ENCODE assay signal across 27 mouse cellular contexts in genomic region chr14:106180616-106181015, GRCm38 (mm10).
"Had no signal": no experiment of that assay in that cellular context is flagged by ENCODE, and none has a peak within 500 bp of the region (broad histone marks: within the 10 kb centered on the region; RNA-seq: fewer than 3 reads in every experiment).

No protein-coding gene starts in this region.

- H3K36me3 ChIP-seq: heart, embryonic 13.5 days; heart, embryonic 15.5 days; hindbrain, embryonic 12.5 days; kidney, embryonic 15.5 days; limb, embryonic 13.5 days; limb, embryonic 15.5 days; liver, embryonic 12.5 days had no signal

- H3K9me3 ChIP-seq: heart, embryonic 13.5 days; heart, embryonic 15.5 days; hindbrain, embryonic 12.5 days; kidney, embryonic 15.5 days; limb, embryonic 13.5 days; limb, embryonic 15.5 days; liver, embryonic 12.5 days had no signal

- DNase-seq: gastrocnemius, postnatal 14 days; gastrocnemius, postnatal 36 days; heart, adult 11 months; heart, adult 2 months; heart, postnatal 14 days; heart, postnatal 36 days; kidney, adult 11 months; kidney, adult 2 months; kidney, adult 9 months; kidney, postnatal 14 days; kidney, postnatal 36 days; layer of hippocampus, adult 9-11 months; layer of hippocampus, postnatal 36 days; left cerebral cortex, postnatal 4 days had no signal

- H3K4me2 ChIP-seq: heart, embryonic 11.5 days; heart, embryonic 13.5 days; heart, embryonic 15.5 days; hindbrain, embryonic 12.5 days; hindbrain, embryonic 14.5 days; kidney, embryonic 15.5 days; limb, embryonic 13.5 days; limb, embryonic 15.5 days; liver, embryonic 12.5 days had no signal

- H3K27ac ChIP-seq: heart, adult 2 months; heart, embryonic 13.5 days; heart, embryonic 15.5 days; hindbrain, embryonic 12.5 days; hindbrain, embryonic 14.5 days; kidney, embryonic 15.5 days; kidney, postnatal 0 days; limb, embryonic 13.5 days; limb, embryonic 15.5 days; liver, embryonic 12.5 days; liver, embryonic 14.5 days had no signal

- H3K4me1 ChIP-seq: heart, embryonic 15.5 days; hindbrain, embryonic 12.5 days; limb, embryonic 13.5 days; limb, embryonic 15.5 days; liver, embryonic 12.5 days had no signal

- H3K27me3 ChIP-seq: heart, embryonic 13.5 days; heart, embryonic 15.5 days; hindbrain, embryonic 12.5 days; kidney, embryonic 15.5 days; limb, embryonic 13.5 days; limb, embryonic 15.5 days; liver, embryonic 12.5 days had no signal

- H3K9ac ChIP-seq: heart, embryonic 13.5 days; heart, embryonic 15.5 days; hindbrain, embryonic 12.5 days; hindbrain, embryonic 14.5 days; kidney, embryonic 15.5 days; limb, embryonic 13.5 days; limb, embryonic 15.5 days; liver, embryonic 12.5 days; liver, embryonic 14.5 days had no signal

- ATAC-seq: hindbrain, embryonic 16.5 days; intestine, embryonic 16.5 days; liver, embryonic 12.5 days had no signal

- H3K4me3 ChIP-seq: heart, adult 2 months; heart, embryonic 13.5 days; heart, embryonic 15.5 days; hindbrain, embryonic 12.5 days; kidney, embryonic 15.5 days; limb, embryonic 13.5 days; limb, embryonic 15.5 days; liver, embryonic 12.5 days had no signal
